Mouse (Mus musculus): ENCODE data around the gene Cygb. TPM values are rescaled to one million over a fixed set of nuclear protein-coding genes. Genes with fewer than 3 reads are reported as not detected.
"Not testable (repeated sequence)": the region's sequence is repeated elsewhere in the genome, so short reads cannot be mapped to it uniquely, and the experiment has no call there.

The Cygb gene
- total RNA-seq, 2 experiments from 2014 or later: 25.0 to 36.5 TPM

GRCm38 (mm10) chr11:116674616-116675379 lies 20.7 kb upstream of the Cygb start:
- peak; percentile 80 to 86 for DNase-seq

GRCm38 (mm10) chr11:116673410-116673809 lies 19.3 kb upstream of the Cygb start:
- DNase-seq: no peak

- no peak for DNase-seq
These were observed 18.5 kb upstream of the Cygb start for GRCm38 (mm10) chr11:116672595-116672994.

- no peak for DNase-seq
These were observed 17.8 kb upstream of the Cygb start for GRCm38 (mm10) chr11:116671845-116672434.

- peak; percentile 96 to 98 for DNase-seq
These were observed 17.2 kb upstream of the Cygb start for GRCm38 (mm10) chr11:116671112-116671844.

- DNase-seq: no peak
These were observed 16.3 kb upstream of the Cygb start for GRCm38 (mm10) chr11:116670386-116670785.

GRCm38 (mm10) chr11:116669787-116670365 lies 15.8 kb upstream of the Cygb start:
- DNase-seq: peak in 1 of 2 experiments; percentile 33

- no peak for DNase-seq
These were observed 15.2 kb upstream of the Cygb start for GRCm38 (mm10) chr11:116669316-116669715.

- DNase-seq: peak in 1 of 2 experiments; percentile 36
These were observed 14.7 kb upstream of the Cygb start for GRCm38 (mm10) chr11:116668839-116669238.

- DNase-seq: peak; percentile 70 to 71
These were observed 14.3 kb upstream of the Cygb start for GRCm38 (mm10) chr11:116668381-116668825.

- DNase-seq: no peak
These were observed 13.8 kb upstream of the Cygb start for GRCm38 (mm10) chr11:116667930-116668329.

GRCm38 (mm10) chr11:116667012-116667411 lies 12.9 kb upstream of the Cygb start:
- not testable (repeated sequence) for DNase-seq

- DNase-seq: no peak
These were observed 12.5 kb upstream of the Cygb start for GRCm38 (mm10) chr11:116666566-116666965.

- no peak for DNase-seq
These were observed 11.2 kb upstream of the Cygb start for GRCm38 (mm10) chr11:116665289-116665688.

GRCm38 (mm10) chr11:116661948-116662377 lies 7.8 kb upstream of the Cygb start:
- DNase-seq: peak; percentile 79 to 85

GRCm38 (mm10) chr11:116661291-116661947 lies 7.3 kb upstream of the Cygb start:
- DNase-seq: peak; percentile 70 to 71

GRCm38 (mm10) chr11:116660181-116660580 lies 6.1 kb upstream of the Cygb start:
- no peak for DNase-seq

- peak in 1 of 2 experiments; percentile 0 for DNase-seq
These were observed 5.0 kb upstream of the Cygb start for GRCm38 (mm10) chr11:116659027-116659621.

GRCm38 (mm10) chr11:116658238-116658637 lies 4.1 kb upstream of the Cygb start:
- no peak for DNase-seq

- DNase-seq: peak; percentile 94 to 95
These were observed 3.5 kb upstream of the Cygb start for GRCm38 (mm10) chr11:116657311-116658223.
